In genomic region chr5:7102387-7102786, GRCm38 (mm10) we compare ENCODE assay signal across 30 mouse cellular contexts.
DNase-seq lines count a peak whose midpoint lies in the region; ATAC-seq and TF ChIP-seq lines count a peak whose summit lies in the region.
"Had no signal": no experiment of that assay in that cellular context is flagged by ENCODE, and none has a peak within 500 bp of the region (broad histone marks: within the 10 kb centered on the region; RNA-seq: fewer than 3 reads in every experiment).

No protein-coding gene starts in this region.

- H3K4me3 ChIP-seq in forebrain, postnatal 0 days (ENCODE audit: low read depth, low read length) = no peak overlapping the region
- no peak overlapping the region for H3K4me3 ChIP-seq in forebrain, embryonic 16.5 days (replicated peaks; ENCODE audit: low read length)
- H3K4me3 ChIP-seq: hindbrain, embryonic 10.5 days; hindbrain, embryonic 15.5 days; left cerebral cortex, adult 2 months; liver, embryonic 15.5 days; midbrain, embryonic 15.5 days; myocyte; neural tube, embryonic 12.5 days had no signal

- H3K27ac ChIP-seq in forebrain, postnatal 0 days (ENCODE audit: low read depth, low read length) = no peak overlapping the region
- H3K27ac ChIP-seq in forebrain, embryonic 16.5 days (ENCODE audit: low read length) = no peak overlapping the region
- H3K27ac ChIP-seq: hindbrain, embryonic 10.5 days; hindbrain, embryonic 15.5 days; left cerebral cortex, adult 2 months; liver, embryonic 15.5 days; midbrain, embryonic 15.5 days; neural tube, embryonic 12.5 days; stomach, postnatal 0 days had no signal

- ATAC-seq in forebrain, postnatal 0 days = no peak
- ATAC-seq in forebrain, embryonic 16.5 days = no peak
- ATAC-seq in monocyte, adult 5-6 weeks (replicated peaks; ENCODE audit: insufficient number of reproducible peaks, low FRiP score, low TSS enrichment, poor library complexity, severe bottlenecking) = no peak
- ATAC-seq: CD4-positive, CD25-positive, alpha-beta regulatory T cell, adult 4 months; inflammation-experienced regulatory T-cells, adult 6 months; midbrain, embryonic 15.5 days had no signal

- TF ChIP-seq CTCF in forebrain, postnatal 0 days (IDR thresholded peaks at IDR 0.05; ENCODE audit: low read depth) = no peak

- H3K36me3 ChIP-seq in forebrain, postnatal 0 days (ENCODE audit: insufficient read depth) = no peaks in the 10 kb centered on the region
- H3K36me3 ChIP-seq in forebrain, embryonic 16.5 days (ENCODE audit: control insufficient read depth, insufficient read depth) = no peaks in the 10 kb centered on the region
- H3K36me3 ChIP-seq: hindbrain, embryonic 10.5 days; hindbrain, embryonic 15.5 days; liver, embryonic 15.5 days; midbrain, embryonic 15.5 days; neural tube, embryonic 12.5 days had no signal

- H3K27me3 ChIP-seq in forebrain, postnatal 0 days (ENCODE audit: insufficient read depth, low read length) = no peaks in the 10 kb centered on the region
- no peaks in the 10 kb centered on the region for H3K27me3 ChIP-seq in forebrain, embryonic 16.5 days (replicated peaks; ENCODE audit: control insufficient read depth, insufficient read depth, low read length)
- H3K27me3 ChIP-seq: hindbrain, embryonic 15.5 days; liver, embryonic 15.5 days; midbrain, embryonic 15.5 days; neural tube, embryonic 12.5 days had no signal

- no peaks in the 10 kb centered on the region for H3K9me3 ChIP-seq in forebrain, postnatal 0 days (ENCODE audit: low read length)
- no peaks in the 10 kb centered on the region for H3K9me3 ChIP-seq in forebrain, embryonic 16.5 days (ENCODE audit: control insufficient read depth, low read length)
- H3K9me3 ChIP-seq: hindbrain, embryonic 10.5 days; hindbrain, embryonic 15.5 days; liver, embryonic 15.5 days; midbrain, embryonic 15.5 days; neural tube, embryonic 12.5 days had no signal

- WGBS in forebrain, postnatal 0 days = 61% methylated on average over 2 of the region's 2 CpGs
- 57% methylated on average over 2 of the region's 2 CpGs for WGBS in forebrain, embryonic 16.5 days

- intact Hi-C loops in left cerebral cortex, postnatal 14 days (cut with DNase I) = no loop called here

- H3K4me1 ChIP-seq in forebrain, postnatal 0 days (ENCODE audit: insufficient read depth) = no peaks in the 10 kb centered on the region
- H3K4me1 ChIP-seq in forebrain, embryonic 16.5 days (replicated peaks; ENCODE audit: control insufficient read depth, insufficient read depth, low read length) = no peaks in the 10 kb centered on the region
- H3K4me1 ChIP-seq: hindbrain, embryonic 10.5 days; hindbrain, embryonic 15.5 days; liver, embryonic 15.5 days; midbrain, embryonic 15.5 days; neural tube, embryonic 12.5 days had no signal

- no peak overlapping the region for H3K9ac ChIP-seq in forebrain, postnatal 0 days
- H3K9ac ChIP-seq in forebrain, embryonic 16.5 days (replicated peaks; ENCODE audit: low read depth, low read length) = no peak overlapping the region
- H3K9ac ChIP-seq: hindbrain, embryonic 15.5 days; liver, embryonic 15.5 days; lung, embryonic 14.5 days; midbrain, embryonic 15.5 days; neural tube, embryonic 12.5 days had no signal

- DNase-seq in forebrain, postnatal 0 days = peak; percentile 9
- peak; percentile 2 to 3 for DNase-seq in left cerebral cortex, postnatal 14 days (ENCODE audit: low spot score in 2 of 2)
- no peak for DNase-seq in left cerebral cortex, adult 18-20 months (ENCODE audit: low spot score in 2 of 2)
- DNase-seq in embryo, embryonic 11 days = peak; percentile 12
- DNase-seq in spleen, adult 18-20 months = no peak
- DNase-seq: adrenal gland, postnatal 14 days; cerebellum, adult 8-10 months; cerebellum, postnatal 25 days; gastrocnemius, postnatal 10 days; heart, postnatal 14 days; kidney, adult 11 months; kidney, postnatal 14 days; layer of hippocampus, adult 9-11 months; lung, embryonic 14.5 days; lung, postnatal 14 days; right cerebral cortex, adult 18-20 months; thymus, adult 2 months; thymus, postnatal 36 days had no signal

- no peak overlapping the region for H3K4me2 ChIP-seq in forebrain, postnatal 0 days (ENCODE audit: low read depth)
- no peak overlapping the region for H3K4me2 ChIP-seq in forebrain, embryonic 16.5 days (ENCODE audit: low read length)
- H3K4me2 ChIP-seq: hindbrain, embryonic 15.5 days; liver, embryonic 15.5 days; lung, embryonic 14.5 days; midbrain, embryonic 15.5 days; neural tube, embryonic 12.5 days had no signal

Comparison
In these comparisons a context has a peak if more than half of its experiments do, and no peak if none do; other contexts are left out.
1. DNase-seq: peak in forebrain, postnatal 0 days (single experiment), left cerebral cortex, postnatal 14 days (2 of 2) and embryo, embryonic 11 days (single experiment); none in left cerebral cortex, adult 18-20 months (0 of 2) and spleen, adult 18-20 months (0 of 2).